Mouse (Mus musculus): ENCODE data around the gene Runx1.

Runx1 gene

DNA sequence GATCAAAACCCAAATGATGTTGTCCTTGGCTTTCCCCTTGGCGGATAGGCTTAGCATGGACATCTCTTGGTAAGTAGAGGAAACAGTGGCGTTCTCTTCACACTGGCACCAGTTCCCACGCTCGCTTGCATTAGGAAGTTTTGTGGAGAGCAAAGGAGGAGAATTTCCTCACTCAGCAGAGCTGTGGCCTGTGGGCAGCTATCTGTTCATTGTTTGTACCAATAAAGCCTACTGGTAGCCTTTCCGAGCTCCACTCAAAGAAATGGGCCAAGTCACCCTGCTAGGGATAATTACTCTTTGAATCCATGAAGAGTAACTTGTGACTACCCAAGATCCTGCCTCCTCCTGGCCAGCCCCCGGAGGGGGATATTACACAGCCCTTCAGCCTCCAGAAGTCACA, 734 bp upstream of the Runx1 start:
- no peak for DNase-seq (ENCODE audit: low spot score)

DNA sequence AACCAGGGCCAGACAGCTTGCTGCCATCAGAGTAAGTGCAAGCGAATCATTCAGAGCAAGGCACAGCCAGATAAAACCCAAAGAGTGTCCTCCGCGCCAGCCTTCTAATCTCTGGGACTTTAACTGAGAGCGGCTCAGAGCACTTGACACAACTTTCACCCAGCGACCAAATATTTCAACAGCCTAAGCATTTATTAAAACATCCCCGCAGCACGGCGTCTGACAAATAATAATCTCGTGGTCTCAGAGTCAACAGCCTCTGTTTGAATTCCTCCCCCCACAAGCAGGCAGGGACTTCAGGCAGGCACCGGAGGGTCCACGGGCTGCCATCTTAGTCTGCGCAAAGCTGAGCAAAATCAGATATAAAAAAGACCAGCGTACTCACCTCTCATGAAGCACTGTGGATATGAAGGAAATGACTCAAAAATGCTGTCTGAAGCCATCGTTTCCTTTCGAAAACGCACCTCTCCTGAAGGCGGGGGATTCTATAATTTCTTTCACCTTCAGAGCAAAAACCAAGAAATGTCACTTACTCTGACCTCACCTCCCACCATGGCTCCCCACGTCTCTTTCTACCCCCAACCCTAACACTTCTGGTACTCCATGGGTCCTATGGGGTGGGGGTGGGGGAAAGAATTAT, 625 bp downstream of the Runx1 start:
- no peak for DNase-seq (ENCODE audit: low spot score)

DNA sequence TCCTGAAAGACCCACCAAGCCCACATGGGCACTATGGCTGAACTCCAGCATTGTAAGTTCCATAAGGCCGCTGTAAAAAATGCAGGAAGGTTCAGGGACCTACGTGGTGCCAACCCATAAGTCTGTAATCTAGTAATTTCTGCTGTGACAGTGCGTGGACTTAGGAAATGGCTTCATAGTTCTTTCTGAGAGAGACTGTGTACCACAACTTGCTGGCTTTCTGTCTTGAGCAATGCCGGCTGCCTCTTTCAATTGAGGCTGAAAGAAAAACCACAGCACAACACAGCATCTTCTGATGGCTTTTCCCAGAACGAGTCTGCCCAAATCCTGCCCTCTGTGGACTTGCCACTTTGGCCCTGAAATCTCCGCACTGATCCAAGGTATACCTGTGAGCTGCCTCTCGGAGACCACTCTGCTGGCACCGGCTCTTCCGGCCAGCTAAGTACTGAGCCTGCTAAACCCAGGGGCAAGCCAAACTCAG, 1.2 kb downstream of the Runx1 start:
- no peak for DNase-seq (ENCODE audit: low spot score)

- no peak for DNase-seq (ENCODE audit: low spot score)
These were observed 1.8 kb downstream of the Runx1 start for GRCm38 (mm10) chr16:92824003-92824722.

- no peak for DNase-seq (ENCODE audit: low spot score)
These were observed 2.5 kb downstream of the Runx1 start for GRCm38 (mm10) chr16:92823381-92823862.

DNA sequence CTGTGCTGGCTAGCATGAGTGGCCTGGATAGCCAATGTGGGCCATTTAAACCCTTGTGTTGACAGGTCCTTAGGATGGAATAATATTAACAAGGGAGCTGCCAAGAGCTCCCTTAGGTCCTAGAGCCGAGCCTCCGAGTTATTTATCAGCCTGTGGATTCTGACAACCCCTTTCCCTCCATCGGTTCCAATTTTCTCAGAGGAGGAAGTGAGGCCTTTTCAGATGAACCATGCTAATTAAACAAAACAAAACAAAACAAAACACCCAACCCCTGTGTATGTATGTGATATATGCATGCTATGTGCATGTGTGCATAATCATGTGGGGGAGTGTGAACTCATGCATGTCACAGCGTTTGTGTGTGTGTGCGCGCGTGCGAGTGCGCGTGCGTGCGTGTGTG, 3.3 kb downstream of the Runx1 start:
- no peak for DNase-seq (ENCODE audit: low spot score)

- DNase-seq (ENCODE audit: low spot score): no peak
These were observed 3.9 kb downstream of the Runx1 start for GRCm38 (mm10) chr16:92821938-92822629.

DNA sequence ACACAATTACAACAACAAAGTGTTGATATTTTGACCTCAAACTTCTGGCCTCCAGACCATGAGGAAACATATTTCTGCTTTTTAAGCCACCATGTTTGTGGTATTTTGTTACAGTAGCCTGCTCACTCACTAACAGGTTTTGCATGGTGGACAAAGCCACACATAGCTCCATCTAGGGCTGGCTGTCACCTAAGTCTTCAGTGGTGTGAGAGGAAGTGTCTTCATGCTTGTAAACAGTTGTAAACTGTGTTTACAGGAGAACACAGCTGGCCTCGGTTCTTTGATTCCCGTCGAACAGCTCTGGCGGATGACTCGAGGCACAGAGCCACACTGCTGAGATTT, 4.4 kb downstream of the Runx1 start:
- DNase-seq (ENCODE audit: low spot score): no peak

- no peak for DNase-seq (ENCODE audit: low spot score)
These were observed 5.5 kb downstream of the Runx1 start for GRCm38 (mm10) chr16:92820451-92820850.

DNA sequence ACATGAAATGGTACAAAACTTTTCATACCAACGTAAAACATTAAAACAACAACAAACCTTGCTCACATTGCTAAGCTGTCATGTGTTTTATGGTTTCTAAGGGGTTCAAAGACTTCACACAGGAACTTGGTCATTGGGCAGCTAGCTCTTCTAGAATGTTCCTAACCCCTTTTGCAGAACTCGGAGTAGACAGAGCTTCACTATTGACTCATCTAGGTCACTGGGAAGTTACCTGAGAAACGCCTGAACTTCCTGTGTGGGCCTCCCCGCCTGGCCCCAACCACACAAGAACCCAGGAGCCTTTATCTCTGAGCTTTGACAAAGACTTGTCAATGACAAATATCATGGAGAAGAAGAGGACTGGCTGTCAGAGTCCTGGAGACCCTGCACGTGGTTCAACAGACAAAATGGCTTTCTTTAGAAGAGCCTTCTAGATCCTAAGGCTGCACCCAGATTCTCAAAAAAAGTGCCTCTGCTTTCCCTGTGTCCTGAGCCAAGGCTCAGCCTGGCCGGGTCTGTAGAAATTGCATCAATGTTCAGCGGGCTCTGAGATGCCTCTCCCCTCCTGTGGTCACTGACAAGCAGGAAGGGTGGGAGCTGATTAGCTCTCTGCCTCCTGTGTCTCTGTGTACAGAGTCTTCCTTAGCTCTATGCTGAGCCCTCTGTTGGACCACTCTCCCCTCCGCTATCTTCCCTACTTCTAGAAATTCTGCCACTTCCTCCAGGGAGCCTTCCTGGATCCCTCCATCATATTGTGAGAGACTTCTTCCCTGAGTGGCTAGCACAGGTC, 7.3 kb downstream of the Runx1 start:
- DNase-seq (ENCODE audit: low spot score): no peak

- no peak for DNase-seq (ENCODE audit: low spot score)
These were observed 9.9 kb downstream of the Runx1 start for GRCm38 (mm10) chr16:92816092-92816491.

DNA sequence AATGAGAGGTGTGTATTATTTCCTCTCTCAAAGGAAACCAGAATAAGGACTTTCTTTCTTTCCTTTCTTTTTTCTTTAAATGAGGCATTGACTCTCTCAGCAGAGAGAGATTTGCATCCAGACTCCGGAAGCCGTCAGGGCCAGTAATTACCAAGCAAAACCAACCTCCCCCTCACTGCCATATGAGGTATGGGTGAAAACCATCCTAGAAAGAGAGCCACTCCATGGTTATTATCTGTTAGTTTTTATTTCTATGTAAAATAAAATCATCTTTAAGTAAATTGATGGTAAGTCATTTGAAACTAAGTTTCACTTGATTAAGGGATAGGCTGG, 10.8 kb downstream of the Runx1 start:
- no peak for DNase-seq (ENCODE audit: low spot score)

DNA sequence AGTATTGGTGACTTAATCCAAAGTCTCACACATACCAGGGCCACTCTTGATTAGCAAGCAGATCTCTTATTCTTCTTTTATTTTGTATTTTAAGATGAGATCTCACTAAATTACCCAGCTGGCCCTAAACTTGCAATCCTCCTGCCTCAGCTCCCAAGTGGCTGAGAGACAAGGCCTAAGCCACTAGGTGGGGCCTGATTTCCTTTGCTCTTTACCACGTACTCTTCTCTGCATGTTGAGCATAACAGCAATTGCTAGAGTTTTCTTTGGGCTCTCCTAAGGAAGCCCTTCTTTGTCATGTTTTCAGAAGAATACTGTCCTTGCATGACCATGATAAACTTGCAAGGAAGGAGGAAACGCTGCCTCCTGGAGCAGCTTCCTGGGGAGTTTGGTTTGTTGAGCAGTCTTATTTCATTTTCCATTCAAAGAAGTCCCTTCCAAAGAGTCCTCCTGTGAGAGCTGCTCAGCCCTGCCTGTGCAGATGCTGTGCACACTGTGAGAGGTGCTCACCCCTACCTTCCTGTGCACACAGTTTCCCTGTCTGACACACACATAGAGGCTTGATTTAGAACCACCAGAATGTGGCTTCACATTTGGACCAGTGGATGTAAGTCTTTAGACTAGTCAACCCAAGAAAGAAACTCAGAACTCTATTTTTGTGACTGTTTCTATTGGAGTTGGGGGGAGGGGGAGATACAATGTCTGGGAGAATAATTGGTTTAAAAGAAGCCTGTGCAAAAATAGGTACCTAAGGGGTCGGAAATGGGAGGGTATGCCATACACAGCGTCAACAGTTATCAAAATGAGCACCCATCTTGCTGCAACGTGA, 11.4 kb downstream of the Runx1 start:
- no peak for DNase-seq (ENCODE audit: low spot score)

DNA sequence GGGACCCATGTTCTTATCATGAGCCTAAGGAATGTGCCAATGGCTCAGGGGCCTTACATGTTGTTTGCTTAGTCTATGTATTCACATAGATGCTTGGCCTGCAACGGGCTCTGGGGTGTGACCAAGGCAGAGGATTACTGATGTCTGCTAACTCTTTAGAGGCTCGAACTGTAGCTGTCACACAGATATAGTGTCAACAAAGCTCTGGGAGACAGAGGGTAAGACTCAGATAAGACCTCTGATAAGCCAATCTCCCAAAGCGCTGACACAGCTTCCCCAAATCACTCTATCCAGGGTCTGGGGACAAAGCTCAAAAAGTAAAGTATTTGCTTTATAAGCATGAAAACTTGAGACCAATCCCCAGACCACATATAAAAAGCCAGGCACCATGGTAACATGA, 13.5 kb downstream of the Runx1 start:
- no peak for DNase-seq (ENCODE audit: low spot score)

GRCm38 (mm10) chr16:92810568-92811240, 15.2 kb downstream of the Runx1 start:
- no peak for DNase-seq (ENCODE audit: low spot score)

DNA sequence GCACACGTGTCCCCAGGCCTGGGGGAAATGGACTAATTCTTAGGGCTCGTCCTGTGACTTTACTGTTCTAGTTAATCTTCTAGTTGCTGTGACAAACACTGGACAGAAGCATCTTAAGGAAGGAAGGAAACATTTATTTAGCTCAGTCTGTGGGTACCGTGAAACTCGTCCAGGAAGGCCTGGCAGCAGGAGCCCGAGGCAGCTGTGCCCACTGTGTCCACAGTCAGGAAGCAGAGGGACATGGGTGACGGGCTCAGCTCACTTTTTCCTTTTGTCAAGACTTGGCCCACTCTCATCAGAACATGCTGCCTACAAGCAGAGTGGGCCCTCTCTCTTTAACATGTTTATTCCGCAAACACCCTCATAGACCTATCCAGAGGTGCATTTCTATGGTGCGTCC, 18.2 kb downstream of the Runx1 start:
- no peak for DNase-seq (ENCODE audit: low spot score)

GRCm38 (mm10) chr16:92803076-92803580, 22.8 kb downstream of the Runx1 start:
- DNase-seq (ENCODE audit: low spot score): no peak

DNA sequence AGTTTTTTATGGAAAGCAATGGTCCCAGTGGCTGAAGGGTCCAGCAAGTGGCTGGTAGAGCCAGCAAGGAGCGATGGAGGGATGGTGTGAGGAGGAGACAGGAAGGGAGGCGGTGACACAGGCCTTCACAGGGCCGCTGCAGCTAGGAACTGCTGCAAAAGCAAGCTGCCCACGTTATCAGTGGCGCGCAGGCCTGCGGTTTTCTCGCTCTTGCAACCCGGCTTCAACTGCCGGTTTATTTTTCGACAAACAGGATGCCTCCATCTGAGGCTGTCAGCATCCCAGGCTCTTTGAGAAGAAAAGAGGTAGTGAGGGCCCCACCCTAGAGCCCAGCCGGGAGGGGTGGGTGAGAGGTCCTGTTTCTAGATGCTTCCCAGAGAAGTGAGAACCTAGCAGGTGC, 24.4 kb downstream of the Runx1 start:
- no peak for DNase-seq (ENCODE audit: low spot score)

DNA sequence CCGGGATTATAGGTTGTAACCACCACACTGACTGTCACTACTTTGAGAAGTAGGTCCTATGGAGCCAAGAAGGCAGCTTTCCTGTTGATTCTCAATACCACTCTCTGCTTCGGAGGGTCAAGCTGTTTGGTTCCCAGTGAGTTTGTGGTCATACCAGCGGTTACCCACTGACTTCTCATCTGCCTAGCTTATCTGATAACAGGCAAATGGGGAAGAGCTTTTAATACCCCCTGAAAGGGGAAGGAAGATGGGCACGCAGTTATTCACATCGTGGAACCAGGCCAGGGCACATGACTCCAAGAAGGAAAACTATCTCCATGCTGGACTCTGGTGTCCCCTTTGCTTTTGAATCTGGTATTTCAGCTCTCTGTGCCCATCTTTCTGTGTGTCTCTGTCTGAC, 25.1 kb downstream of the Runx1 start:
- DNase-seq (ENCODE audit: low spot score): no peak

DNA sequence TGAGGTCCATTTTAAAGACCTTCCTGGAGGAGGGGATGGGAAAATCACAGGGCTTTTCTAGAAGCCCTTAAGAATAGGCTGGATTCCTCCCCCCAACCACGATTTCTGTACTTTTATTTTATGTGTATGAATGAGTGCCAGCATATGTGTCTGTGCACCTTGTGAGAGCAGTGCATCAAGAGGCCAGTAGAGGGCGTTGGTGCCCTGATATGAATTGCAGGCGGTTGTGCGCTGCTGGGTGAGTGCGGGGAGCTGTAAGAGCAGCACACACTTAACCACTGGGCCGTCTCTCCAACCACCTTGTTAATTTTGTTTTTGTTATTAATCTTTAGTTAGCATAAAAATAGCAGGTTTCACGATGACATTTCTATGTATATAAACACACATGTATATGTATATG, 26.0 kb downstream of the Runx1 start:
- DNase-seq (ENCODE audit: low spot score): no peak

- no peak for DNase-seq (ENCODE audit: low spot score)
These were observed 31.8 kb downstream of the Runx1 start for GRCm38 (mm10) chr16:92794197-92794596.

Measured in ovary, postnatal 36 days (tissue).